Mouse (Mus musculus): Measurements from ENCODE around the gene Brpf1. TPM values are rescaled to one million over a fixed set of nuclear protein-coding genes. Genes with fewer than 3 reads are reported as not detected.
A peak's percentile ranks its signal among the peaks of the same experiment; 100 is the strongest.
"Not testable (repeated sequence)": the region's sequence is repeated elsewhere in the genome, so short reads cannot be mapped to it uniquely, and the experiment has no call there.

Brpf1 gene
- total RNA-seq, 2 experiments from 2014 or later: 12.3 to 12.4 TPM

DNA sequence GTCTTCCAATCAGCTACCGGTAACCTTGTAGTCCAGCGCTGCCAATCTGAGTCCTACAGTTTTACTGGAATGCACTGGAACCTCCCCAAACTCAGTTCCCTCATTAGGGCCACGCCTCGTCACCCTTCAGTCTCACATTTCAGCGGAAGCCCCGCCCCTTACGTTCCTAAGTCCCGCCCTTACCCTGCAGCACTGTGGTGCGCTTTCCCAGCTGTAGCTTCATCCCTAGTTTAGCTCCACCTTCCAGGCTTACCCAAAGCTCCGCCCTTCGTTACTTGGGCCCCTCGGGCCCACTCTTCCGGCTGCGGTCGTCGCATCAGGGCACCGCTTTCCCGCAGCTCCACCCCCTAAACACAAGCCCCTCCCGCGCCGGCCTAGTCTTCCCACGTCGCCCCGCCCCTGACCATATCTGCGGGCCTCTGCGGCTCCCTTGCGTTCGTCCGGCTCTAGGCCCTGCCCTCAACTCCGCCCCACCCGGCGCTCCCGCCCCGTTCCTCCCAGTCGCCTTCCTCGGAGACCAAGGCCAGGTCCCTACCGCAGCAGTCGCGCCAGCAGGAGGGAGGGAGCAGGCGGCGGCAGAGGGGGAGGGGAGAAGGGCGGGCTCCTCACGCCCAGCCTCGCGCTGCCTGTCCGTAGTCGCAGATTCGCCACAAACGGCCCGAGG is 483 bp upstream of the Brpf1 start:
- peak; percentile 99 to 100 for DNase-seq

DNA sequence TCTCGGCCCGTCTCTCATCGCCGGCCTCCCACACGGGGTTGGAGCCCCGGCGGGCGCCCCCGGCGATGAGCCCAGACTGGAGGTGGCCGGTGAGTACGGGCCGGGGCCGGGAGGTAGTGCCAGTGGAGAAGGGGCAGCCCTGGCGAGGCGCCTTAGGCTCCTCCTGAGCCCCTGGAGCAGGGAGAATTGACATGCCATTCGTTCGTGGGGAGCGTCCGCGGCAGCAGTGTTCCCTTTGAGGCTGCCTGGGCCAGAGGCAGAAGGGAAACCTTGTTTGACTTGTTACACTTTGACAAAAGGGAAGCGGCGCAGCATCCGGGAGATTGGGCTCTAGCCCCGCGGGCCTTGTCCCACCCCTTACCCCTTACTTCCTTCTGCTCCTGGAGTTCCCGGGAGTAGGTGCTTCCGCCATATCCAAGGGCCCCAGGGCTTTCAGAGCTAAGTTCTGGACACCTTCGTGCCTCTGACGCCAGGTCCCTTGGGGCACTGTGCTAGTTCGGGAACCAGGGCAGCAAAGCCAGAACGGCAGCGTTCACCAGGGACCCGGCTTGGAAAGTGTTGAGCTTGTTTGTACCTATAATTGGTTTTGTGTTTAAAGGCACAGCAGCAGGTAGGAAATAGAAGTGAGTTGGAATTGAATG is 664 bp downstream of the Brpf1 start:
- peak; percentile 61 to 67 for DNase-seq

DNA sequence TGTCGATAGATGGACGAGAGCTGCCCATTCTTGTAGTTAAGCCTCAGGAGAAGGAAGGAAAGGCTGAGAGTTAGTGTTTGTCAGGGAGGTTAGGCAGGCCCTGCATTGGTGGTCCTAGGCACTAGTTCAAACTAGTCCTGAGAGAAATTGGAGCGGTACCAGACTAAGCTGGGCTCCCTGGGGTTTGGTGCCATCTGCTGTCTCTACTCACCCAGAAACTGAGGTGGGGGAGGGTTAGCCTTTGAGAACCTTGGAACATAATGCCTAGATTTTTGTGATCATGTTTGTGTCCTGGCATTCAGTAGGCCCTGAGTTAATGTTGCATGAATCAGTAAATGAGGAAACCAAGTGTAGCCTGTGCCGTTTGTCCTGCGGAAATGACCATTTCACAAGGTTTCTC is 1.2 kb downstream of the Brpf1 start:
- DNase-seq: peak in 1 of 2 experiments; percentile 49

DNA sequence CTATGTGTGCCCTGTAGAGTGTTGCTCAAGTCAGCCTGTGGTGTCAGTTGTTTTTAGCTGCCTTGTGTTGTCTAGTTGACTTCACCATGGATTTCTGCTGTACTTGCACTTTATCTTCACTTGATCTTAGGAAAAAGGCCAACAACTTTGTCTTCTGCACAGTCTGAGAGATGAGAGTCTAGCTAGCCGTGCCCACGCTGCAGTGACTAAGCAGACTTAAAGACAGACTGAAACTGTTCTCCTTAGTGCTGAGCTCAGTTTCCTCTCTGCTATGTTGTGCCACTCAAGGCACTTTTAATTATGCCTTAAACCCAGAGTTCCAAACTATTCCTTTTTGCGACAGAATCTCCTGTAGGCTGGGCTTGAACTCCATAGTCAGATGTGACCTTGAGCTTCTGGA is 9.0 kb downstream of the Brpf1 start:
- no peak for DNase-seq

DNA sequence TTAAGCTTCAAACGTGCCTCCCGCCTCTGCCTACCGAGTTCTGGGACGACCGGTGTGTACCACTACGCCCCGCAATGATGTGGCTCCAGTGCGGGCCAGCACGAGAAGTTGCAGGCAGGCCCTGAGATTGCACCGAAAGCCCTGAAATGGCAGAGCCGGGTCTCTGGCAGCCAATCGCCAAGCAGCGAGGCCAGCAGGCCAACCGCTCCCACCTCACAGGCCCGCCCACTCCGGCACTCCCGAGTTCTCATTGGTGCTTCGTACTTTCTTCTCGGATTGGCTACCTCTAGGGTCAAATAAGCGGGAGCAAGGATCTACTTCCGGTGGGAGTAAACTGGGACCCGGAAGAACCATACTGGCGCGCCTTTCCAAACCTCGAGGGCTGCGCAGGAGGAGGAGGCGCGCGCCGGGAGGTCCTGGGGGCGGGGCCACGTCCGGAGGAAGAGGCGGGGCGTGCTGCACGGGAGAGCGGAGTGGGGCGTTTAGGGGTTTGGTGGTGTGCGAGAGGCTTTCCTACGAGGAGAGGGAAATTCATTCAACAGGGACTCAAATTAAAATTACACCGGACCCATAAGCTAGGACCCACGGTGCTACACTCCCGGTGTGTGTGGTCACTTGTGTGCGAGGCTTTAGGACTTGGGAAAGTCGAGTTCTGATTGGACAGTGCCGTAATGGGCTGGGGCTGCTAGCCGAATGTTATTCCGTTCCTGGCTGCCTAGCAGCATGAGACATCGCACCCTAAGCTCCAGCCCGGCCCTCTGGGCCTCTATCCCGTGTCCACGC is 19.8 kb downstream of the Brpf1 start, which contains the start of gene Ogg1:
Gene Ogg1, plus strand, starts transcription at position 440 of the 783 bp plus-strand sequence.
- DNase-seq: peak; percentile 98 to 100

DNA sequence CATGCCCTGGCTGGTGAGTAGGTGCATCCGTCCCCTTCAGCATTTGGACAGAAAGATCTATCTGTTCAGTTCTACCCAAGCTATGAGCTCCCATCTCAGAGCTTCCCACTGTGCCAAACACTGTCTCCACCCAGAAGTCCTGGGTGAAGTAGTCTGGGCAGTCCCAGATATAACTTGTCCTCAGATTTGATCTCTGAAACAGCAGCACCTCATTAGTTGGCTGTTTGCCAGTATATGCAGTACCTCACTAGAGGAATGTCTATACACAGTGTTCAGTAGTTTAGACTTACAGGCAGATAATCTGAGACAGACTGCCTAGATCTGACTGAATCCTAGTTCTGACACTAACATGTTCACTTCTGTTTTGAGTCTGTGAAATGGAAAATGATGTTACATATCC is 22.5 kb downstream of the Brpf1 start:
- no peak for DNase-seq

DNA sequence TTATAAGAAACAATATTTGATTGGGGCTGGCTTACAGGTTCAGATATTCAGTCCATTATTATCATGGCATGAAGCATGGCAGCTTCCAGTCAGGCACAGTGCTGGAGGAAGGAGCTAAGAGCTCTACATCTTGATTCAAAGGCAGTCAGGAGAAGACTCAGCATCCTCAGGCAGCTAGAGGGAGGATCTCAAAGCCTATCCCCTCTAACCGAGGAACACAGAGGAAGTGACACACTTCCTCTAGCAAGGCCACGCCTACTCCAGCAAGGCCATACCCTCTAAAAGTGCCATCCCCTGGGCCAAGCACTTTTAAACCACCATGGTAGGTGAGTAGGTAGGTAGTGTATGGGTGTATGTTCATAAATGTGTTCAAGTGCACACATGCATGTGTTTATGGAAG is 23.6 kb downstream of the Brpf1 start:
- DNase-seq: peak in 1 of 2 experiments; percentile 54

DNA sequence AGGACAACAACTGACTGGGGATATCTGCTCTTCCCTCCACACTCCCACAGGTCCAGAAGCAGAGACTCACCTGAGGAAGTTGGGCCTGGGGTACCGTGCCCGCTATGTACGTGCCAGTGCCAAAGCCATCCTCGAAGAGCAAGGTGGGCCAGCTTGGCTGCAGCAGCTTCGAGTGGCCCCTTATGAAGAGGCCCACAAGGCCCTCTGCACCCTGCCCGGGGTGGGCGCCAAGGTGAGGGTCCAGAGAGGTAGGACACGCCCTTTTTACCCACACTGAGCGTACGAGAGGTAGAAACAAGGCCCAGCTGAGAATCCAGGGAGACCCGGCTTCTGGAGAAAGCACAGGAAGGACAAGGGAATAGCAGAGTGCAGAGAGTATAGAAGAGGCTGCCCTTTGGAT is 24.8 kb downstream of the Brpf1 start:
- DNase-seq: no peak

DNA sequence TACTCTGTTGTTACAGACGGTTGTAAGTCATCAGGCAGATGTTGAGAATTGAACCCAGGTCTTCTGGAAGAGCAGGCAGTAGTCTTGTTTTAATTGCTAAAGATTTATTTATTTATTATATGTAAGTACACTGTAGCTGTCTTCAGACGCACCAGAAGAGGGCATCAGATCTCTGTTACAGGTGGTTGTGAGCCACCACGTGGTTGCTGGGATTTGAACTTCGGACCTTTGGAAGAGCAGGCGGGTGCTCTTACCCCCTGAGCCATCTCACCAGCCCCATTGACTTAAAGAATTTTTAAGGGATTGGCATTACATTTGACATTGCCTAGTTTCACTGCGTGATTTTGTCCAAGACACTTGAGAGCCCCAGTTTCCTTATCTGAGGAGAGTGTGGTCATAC is 25.8 kb downstream of the Brpf1 start:
- DNase-seq: not testable (repeated sequence)

DNA sequence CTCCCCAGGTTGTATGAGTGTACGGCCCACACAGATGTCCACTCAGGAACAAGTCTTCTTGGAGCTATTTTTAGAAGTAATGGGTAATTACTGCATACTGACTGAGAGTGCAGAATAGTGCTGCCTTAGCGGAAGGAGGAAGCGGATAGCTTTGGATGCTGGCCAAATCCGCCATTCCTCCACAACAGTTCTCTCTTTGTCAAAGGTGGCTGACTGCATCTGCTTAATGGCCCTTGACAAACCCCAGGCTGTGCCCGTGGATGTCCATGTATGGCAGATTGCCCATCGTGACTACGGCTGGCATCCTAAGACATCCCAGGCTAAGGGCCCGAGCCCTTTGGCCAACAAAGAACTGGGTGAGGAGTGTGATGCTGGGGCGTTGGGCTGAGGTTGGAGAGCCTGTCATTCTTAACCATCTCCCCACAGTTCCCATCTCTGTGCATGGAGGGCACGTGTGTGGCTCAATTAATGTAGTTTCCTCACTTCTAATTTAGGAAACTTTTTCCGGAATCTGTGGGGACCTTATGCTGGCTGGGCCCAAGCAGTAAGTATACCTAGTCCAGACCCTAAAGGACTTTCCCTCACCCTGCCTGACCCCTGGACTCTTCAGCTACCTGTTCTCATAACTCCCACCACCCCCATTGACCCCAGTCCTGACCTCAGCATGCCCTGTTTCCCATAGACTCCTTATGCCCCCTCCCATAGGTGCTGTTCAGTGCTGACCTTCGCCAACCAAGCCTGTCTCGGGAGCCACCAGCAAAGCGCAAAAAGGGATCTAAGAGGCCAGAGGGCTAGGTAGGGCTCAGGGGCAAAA is 26.4 kb downstream of the Brpf1 start:
- DNase-seq: peak; percentile 58 to 61

DNA sequence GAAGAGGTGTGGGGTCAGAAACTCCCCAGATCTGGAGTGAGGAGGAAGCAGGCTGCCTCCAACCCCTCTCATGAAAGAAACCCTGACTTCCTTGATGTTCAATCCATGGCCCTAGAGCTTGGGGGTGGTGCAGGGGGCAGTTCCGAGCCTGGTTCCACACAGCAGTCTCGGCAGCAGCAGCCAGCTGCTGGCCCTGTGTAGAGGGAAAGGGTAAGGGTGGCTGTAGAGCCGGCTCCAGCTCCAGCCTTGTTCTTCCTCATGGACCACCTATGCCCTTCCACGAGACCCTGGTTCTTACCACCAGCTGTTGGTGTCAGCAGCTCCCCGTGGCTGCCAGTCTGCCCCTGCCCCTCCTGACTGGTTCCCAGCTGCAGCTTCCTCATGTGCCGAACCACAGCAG is 27.3 kb downstream of the Brpf1 start:
- DNase-seq: no peak

DNA sequence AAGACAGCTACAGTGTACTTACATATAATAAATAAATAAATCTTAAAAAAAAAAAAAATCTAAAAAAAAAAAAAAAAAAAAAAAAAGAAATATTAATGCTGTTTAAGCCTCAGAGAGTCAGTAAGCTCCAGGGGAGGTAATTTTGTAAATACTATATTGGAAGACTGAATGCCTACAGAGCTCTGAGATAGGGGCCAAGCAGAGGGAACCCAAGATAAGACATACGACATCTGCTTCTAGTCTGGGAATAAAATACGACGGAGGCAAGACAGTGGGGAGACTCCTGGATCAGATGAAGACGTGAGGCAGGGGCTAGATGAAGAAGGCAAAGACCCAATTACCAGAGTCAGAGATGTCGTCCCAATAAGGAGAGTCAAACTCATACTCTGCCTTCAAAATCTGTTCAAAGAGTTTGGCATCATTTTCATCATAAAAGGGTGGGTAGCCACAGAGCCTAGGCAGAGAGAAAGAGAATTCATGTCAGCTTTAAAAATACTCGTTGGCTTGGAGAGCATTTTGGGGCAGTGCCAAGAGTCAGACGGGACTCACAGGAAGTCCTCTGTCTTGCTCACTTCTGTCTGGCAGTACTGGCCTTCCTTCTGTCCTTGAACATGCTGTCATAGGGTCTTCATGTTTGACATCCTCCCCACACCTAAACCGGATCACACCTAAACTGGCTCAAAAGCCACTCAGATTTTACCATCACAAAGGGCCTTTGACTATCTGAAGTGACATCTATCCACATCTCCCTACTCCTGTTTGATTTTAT is 30.1 kb downstream of the Brpf1 start:
- DNase-seq: peak; percentile 55 to 56

DNA sequence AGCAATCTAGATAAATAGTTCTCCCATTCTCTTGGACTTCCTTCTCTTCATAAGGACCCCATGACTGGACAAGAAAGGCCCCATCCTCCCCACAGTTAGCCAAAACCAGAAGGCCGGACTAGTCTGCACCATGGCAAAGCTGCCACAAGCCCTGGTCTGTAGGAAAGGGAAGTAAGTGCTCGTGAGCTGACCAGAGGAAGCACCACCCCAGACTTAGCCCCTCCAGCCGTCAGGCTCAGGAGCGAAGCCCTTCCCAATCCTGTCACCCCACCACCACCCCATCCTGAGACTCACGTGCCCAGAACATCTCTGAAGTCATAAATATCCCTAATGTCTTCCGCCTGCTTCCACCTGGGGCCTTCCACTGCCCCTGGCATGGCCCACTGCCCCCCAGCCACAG is 34.6 kb downstream of the Brpf1 start:
- DNase-seq: peak in 1 of 2 experiments; percentile 59

DNA sequence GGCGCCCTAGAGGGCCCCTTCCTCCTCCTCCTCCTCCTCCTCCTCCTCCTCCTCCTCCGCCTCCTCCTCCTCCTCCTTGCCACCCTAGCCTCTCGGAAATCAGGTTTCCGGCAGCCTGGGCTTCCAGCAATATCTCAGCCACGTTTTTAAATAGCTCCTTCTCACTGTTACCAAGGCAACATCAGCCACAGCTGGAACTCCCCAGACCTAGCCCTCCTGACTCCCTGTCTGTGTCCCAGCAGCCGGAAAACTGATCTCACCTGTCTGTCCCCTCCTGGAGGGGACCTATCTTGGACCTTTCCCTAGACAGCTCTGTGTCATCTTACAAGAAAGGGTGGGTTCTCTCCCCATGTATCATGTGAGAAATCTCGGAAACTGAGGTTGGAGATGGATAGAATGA is 35.4 kb downstream of the Brpf1 start:
- no peak for DNase-seq

DNA sequence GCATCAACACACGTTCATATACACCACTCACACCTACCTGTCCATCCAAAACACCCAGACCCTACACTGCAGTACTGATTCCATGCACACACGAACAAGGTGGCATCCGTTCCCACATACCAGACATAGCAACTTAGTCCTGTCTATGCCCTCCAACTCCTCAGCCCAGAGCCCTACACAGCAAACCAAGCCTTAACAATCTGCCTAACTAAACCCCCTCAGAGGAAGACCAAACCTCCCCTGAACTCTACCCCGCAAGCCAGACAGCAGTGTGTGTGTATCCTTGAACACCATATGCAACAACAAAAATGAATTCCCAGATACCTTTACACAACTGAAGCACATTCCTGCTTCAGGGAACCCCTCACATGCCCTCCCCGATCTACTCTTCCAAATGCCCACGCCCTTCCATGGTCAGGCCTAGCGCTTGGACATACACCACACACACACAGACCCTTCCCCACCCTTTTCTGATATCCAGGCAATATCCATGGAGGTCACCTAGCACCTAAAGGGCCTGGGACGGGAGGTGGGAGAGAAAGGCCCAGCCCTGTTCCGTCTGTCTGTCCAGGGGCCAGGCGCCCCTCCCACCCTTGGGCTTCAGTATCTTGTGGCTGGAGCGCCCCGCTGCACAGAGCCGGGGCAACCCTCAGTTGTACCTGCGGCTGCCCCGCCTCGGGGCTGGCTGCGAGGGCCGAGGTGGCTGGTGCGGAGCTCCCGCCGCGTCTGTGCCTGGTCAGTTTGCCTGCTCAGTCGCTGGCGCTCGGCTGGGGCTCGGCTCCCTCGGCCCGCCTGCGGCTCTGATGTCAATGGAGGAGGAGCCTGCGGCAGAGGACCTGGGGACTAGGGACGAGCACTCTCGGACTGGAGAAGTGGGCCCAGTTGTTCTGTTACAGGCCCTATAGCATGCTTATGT is 36.5 kb downstream of the Brpf1 start, which contains the start of gene Camk1:
Gene Camk1, minus strand, starts transcription at position 808 of the 916 bp plus-strand sequence.
- DNase-seq: peak; percentile 90 to 93

DNA sequence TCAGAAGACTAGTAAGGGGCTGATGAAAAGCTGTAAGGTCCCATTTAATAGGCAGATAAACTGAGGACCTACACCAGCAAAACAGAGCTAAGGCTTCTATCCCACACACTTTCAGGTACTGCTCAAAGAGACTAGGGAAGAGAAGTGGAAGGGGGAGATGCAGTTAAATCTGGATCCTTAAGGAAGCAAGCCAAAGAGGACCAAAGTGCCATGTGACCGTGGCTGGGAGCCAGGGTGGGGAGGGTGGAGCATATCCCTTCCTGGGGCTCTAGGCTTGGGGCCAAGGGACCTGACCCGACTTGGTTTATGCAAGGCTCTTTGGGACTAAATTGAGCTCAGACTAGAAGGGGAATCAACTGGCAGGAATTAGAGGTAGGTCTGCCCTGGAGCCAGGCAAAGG is 37.4 kb downstream of the Brpf1 start:
- peak; percentile 92 for DNase-seq

DNA sequence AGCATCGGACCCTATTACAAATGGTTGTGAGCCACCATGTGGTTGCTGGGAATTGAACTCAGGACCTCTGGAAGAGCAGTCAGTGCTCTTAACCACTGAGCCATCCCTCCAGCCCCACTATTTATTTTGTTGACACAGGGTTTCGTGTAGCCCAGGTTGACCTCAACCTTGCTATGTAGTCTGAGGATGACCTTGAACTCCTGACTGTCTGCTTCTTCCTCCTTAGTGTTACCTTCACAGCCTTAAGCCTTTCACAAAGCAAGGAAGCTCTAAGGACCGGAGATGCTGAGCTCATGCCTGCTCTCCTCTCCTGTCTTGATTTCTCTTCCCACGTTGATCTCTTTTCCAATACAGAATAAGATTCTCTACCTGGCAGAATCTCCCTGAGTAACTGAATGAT is 40.0 kb downstream of the Brpf1 start:
- no peak for DNase-seq

DNA sequence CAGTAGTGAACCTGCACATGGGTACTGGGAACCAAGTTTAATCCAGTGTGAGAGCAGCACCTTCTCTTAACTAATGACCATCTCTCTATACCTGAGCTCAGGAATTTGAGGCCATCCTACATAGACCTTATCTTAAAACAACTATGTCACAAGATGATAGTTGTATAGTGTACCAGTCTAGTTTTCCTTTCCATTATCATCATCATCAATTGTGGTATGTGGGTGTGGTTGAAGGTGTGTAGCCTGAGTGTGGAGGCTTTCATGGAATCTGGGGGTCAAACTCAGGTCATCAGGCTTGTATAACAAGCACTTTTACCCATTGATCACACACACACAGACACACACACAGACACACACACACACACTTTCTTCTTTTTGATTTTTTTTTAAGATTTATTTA is 43.6 kb downstream of the Brpf1 start:
- no peak for DNase-seq

DNA sequence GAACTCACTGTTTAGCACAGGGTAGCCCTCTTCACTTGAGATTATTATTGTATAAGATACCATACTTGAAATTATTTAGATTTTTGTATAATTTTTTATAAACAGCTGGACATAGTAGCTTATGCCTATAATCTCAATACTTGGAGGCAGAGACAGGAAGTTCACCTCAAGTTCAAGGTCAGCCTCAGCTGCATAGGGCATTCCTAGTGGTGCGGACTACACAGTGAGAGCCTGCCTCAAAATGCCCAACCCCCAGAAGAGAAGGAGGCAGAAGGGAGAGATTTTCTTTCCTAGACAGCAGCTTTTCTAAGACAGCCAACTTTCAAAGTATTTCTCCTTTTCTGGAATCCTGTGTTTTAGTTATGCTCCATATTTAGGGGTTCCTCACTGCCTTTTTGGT is 44.2 kb downstream of the Brpf1 start:
- no peak for DNase-seq

DNA sequence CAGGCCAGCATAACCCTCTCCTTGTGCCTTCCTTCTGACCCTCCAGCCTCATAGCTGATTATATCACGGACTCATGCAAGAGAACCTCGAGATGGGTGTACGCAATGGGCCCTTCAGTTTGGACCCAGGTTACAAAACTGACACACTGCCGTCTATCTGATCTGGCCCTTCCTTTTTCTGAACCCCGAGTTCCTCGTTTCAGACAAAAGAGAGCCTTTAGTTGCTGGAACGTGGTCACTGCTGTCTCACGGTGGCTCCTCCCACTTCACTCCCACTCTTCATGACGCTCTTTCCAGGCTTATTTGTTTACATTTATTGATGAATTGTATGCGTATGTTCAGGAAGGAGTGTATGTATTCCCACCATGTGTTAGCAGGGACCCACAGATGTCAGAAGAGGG is 44.7 kb downstream of the Brpf1 start:
- no peak for DNase-seq
